Mouse (Mus musculus) adrenal gland, postnatal 36 days (tissue): ENCODE results near the gene Cltc. TPM values are rescaled to one million over a fixed set of nuclear protein-coding genes. Genes with fewer than 3 reads are reported as not detected.
A peak's percentile ranks its signal among the peaks of the same experiment; 100 is the strongest.

Source experiments
- DNase-seq, 2 experiments: peaks; one replicate each; pipeline ENCODE4 v3.0.0; 2021; ENCODE audit warnings: mixed read lengths in 1 of 2
- total RNA-seq, 2 experiments: library from RNA; stranded (reverse); gene quantifications; 2 replicates each; pipeline ENCODE4 v1.2.3; 2021

Gene Cltc
- total RNA-seq, 2 experiments from 2014 or later = 291 to 302 TPM

- peak; percentile 94 to 95 for DNase-seq
Measured at GRCm38 (mm10) chr11:86683395-86684125, 73.8 kb downstream of the Cltc start, which contains the start of the genes Vmp1 and Ptrh2. Vmp1 (minus strand) TSS chr11:86683836. Ptrh2 (plus strand) TSS chr11:86683985.

GRCm38 (mm10) chr11:86682861-86683260, 74.5 kb downstream of the Cltc start:
- no peak for DNase-seq

GRCm38 (mm10) chr11:86681423-86681822, 75.9 kb downstream of the Cltc start:
- DNase-seq = no peak

- no peak for DNase-seq
Measured at GRCm38 (mm10) chr11:86680729-86681128, 76.6 kb downstream of the Cltc start.

- DNase-seq = no peak
Measured at GRCm38 (mm10) chr11:86678957-86679356, 78.4 kb downstream of the Cltc start.

GRCm38 (mm10) chr11:86675520-86675919, 81.8 kb downstream of the Cltc start:
- no peak for DNase-seq

GRCm38 (mm10) chr11:86672772-86673171, 84.6 kb downstream of the Cltc start:
- no peak for DNase-seq

- DNase-seq = no peak
Measured at GRCm38 (mm10) chr11:86671041-86671675, 86.2 kb downstream of the Cltc start.

GRCm38 (mm10) chr11:86668169-86668568, 89.2 kb downstream of the Cltc start:
- DNase-seq = no peak

- no peak for DNase-seq
Measured at GRCm38 (mm10) chr11:86667553-86667952, 89.8 kb downstream of the Cltc start.

- no peak for DNase-seq
Measured at GRCm38 (mm10) chr11:86664406-86664805, 93.0 kb downstream of the Cltc start.

GRCm38 (mm10) chr11:86663977-86664376, 93.4 kb downstream of the Cltc start:
- no peak for DNase-seq

- no peak for DNase-seq
Measured at GRCm38 (mm10) chr11:86662986-86663895, 94.1 kb downstream of the Cltc start.

GRCm38 (mm10) chr11:86657863-86658262, 99.5 kb downstream of the Cltc start:
- no peak for DNase-seq

GRCm38 (mm10) chr11:86656849-86657567, 100.4 kb downstream of the Cltc start:
- no peak for DNase-seq

- DNase-seq = no peak
Measured at GRCm38 (mm10) chr11:86655671-86656070, 101.7 kb downstream of the Cltc start.

- DNase-seq = no peak
Measured at GRCm38 (mm10) chr11:86654096-86654495, 103.3 kb downstream of the Cltc start.

- DNase-seq = peak; percentile 40 to 61
Measured at GRCm38 (mm10) chr11:86653446-86653845, 103.9 kb downstream of the Cltc start.

- peak; percentile 30 to 40 for DNase-seq
Measured at GRCm38 (mm10) chr11:86652578-86652979, 104.8 kb downstream of the Cltc start.

GRCm38 (mm10) chr11:86650676-86651075, 106.7 kb downstream of the Cltc start:
- peak; percentile 23 to 51 for DNase-seq

GRCm38 (mm10) chr11:86649542-86649941, 107.8 kb downstream of the Cltc start:
- DNase-seq = no peak
